Mouse (Mus musculus) heart, postnatal 10 days (tissue): Measurements from ENCODE around the gene Cpeb3. TPM values are rescaled to one million over a fixed set of nuclear protein-coding genes. Genes with fewer than 3 reads are reported as not detected.

Experiments used
- DNase-seq, 2 experiments: peaks; one replicate each; pipeline ENCODE4 v3.0.0; 2021
- intact Hi-C: fragments of 180-260 bp; cut with DNase I; formaldehyde crosslinking; loops from one replicate; pipeline ENCODE4 v1.15.1; 2025
- total RNA-seq, 2 experiments: library from RNA; stranded (reverse); gene quantifications; 2 replicates each; pipeline ENCODE4 v1.2.3; 2021

Gene Cpeb3
- total RNA-seq, 2 experiments from 2014 or later: 58.2 to 58.4 TPM

- intact Hi-C loops: no loop called here
- no peak for DNase-seq
These were observed 115.2 kb downstream of the Cpeb3 start for GRCm38 (mm10) chr19:37093181-37093580.

- DNase-seq: no peak
- intact Hi-C loops: no loop called here
These were observed 118.0 kb downstream of the Cpeb3 start for GRCm38 (mm10) chr19:37090146-37091061.

GRCm38 (mm10) chr19:37088043-37088748, 120.2 kb downstream of the Cpeb3 start:
- DNase-seq: no peak
- intact Hi-C loops: no loop called here

- intact Hi-C loops: no loop called here
- no peak for DNase-seq
These were observed 123.9 kb downstream of the Cpeb3 start for GRCm38 (mm10) chr19:37084546-37084945.

- intact Hi-C loops: no loop called here
- DNase-seq: no peak
These were observed 126.9 kb downstream of the Cpeb3 start for GRCm38 (mm10) chr19:37081467-37081866.

- intact Hi-C loops: loop anchor here (5.0 kb wide), 2 partner anchors 53 to 93 kb away; no protein-coding TSS in a partner anchor
These were observed 129.2 kb downstream of the Cpeb3 start for GRCm38 (mm10) chr19:37079151-37079550.

GRCm38 (mm10) chr19:37078571-37078970, 129.8 kb downstream of the Cpeb3 start:
- peak; percentile 34 to 39 for DNase-seq

More at GRCm38 (mm10) chr19:37079151-37079550, 129.2 kb downstream of the Cpeb3 start:
- DNase-seq: no peak

GRCm38 (mm10) chr19:37078064-37078463, 130.3 kb downstream of the Cpeb3 start:
- peak; percentile 80 to 86 for DNase-seq
- intact Hi-C loops: loop anchor here (5.0 kb wide), 2 partner anchors 54 to 94 kb away; no protein-coding TSS in a partner anchor

More at GRCm38 (mm10) chr19:37078571-37078970, 129.8 kb downstream of the Cpeb3 start:
- intact Hi-C loops: loop anchor here (5.0 kb wide), 2 partner anchors 54 to 94 kb away; no protein-coding TSS in a partner anchor

- intact Hi-C loops: loop anchor here (5.0 kb wide), 2 partner anchors 55 to 95 kb away; no protein-coding TSS in a partner anchor
- DNase-seq: peak in 1 of 2 experiments; percentile 56
These were observed 131.1 kb downstream of the Cpeb3 start for GRCm38 (mm10) chr19:37077258-37077657.

GRCm38 (mm10) chr19:37076646-37077045, 131.8 kb downstream of the Cpeb3 start:
- DNase-seq: no peak
- intact Hi-C loops: loop anchor here (5.0 kb wide), 2 partner anchors 56 to 96 kb away; no protein-coding TSS in a partner anchor

GRCm38 (mm10) chr19:37076116-37076515, 132.3 kb downstream of the Cpeb3 start:
- intact Hi-C loops: loop anchor here (5.0 kb wide), 2 partner anchors 56 to 96 kb away; no protein-coding TSS in a partner anchor
- DNase-seq: peak; percentile 27 to 34

GRCm38 (mm10) chr19:37075690-37076089, 132.7 kb downstream of the Cpeb3 start:
- intact Hi-C loops: loop anchor here (5.0 kb wide), 2 partner anchors 57 to 97 kb away; no protein-coding TSS in a partner anchor

GRCm38 (mm10) chr19:37074726-37075125, 133.7 kb downstream of the Cpeb3 start:
- no peak for DNase-seq
- intact Hi-C loops: loop anchor here (5.0 kb wide), 2 partner anchors 58 to 98 kb away; no protein-coding TSS in a partner anchor

More at GRCm38 (mm10) chr19:37075690-37076089, 132.7 kb downstream of the Cpeb3 start:
- DNase-seq: peak in 1 of 2 experiments; percentile 20

- intact Hi-C loops: no loop called here
- peak in 1 of 2 experiments; percentile 22 for DNase-seq
These were observed 134.1 kb downstream of the Cpeb3 start for GRCm38 (mm10) chr19:37074276-37074675.

GRCm38 (mm10) chr19:37072871-37073629, 135.4 kb downstream of the Cpeb3 start:
- no peak for DNase-seq
- intact Hi-C loops: no loop called here

- DNase-seq: no peak
- intact Hi-C loops: no loop called here
These were observed 139.2 kb downstream of the Cpeb3 start for GRCm38 (mm10) chr19:37069243-37069642.

GRCm38 (mm10) chr19:37060078-37060477, 148.3 kb downstream of the Cpeb3 start:
- intact Hi-C loops: no loop called here
- no peak for DNase-seq

GRCm38 (mm10) chr19:37059623-37060022, 148.8 kb downstream of the Cpeb3 start:
- intact Hi-C loops: no loop called here
- peak; percentile 75 to 79 for DNase-seq

- DNase-seq: no peak
These were observed 151.1 kb downstream of the Cpeb3 start for GRCm38 (mm10) chr19:37057161-37057905.

More at GRCm38 (mm10) chr19:37057161-37057905, 151.1 kb downstream of the Cpeb3 start:
- intact Hi-C loops: no loop called here
